Mouse (Mus musculus) myocyte (in vitro differentiated cells): Measurements from ENCODE around the gene Mettl17. TPM values are rescaled to one million over a fixed set of nuclear protein-coding genes. Genes with fewer than 3 reads are reported as not detected.

ENCODE experiments used
- H3K27me3 ChIP-seq: one replicate; pipeline ENCODE4 v1.6.1; 2011; ENCODE audit not compliant: control insufficient read depth, insufficient read depth, insufficient read length
- H3K36me3 ChIP-seq: one replicate; pipeline ENCODE4 v1.6.1; 2011; ENCODE audit not compliant: control insufficient read depth, insufficient read depth
- H3K4me2 ChIP-seq: one replicate; pipeline ENCODE4 v1.6.1; 2011; ENCODE audit warnings: low read depth, control low read depth
- H3K4me3 ChIP-seq: one replicate; pipeline ENCODE4 v1.5.1; 2011; ENCODE audit warnings: mild to moderate bottlenecking, control low read depth, moderate library complexity
- H3K79me2 ChIP-seq: one replicate; pipeline ENCODE4 v1.6.1; 2011; ENCODE audit not compliant: control insufficient read depth, insufficient read depth
- H3ac ChIP-seq: one replicate; pipeline ENCODE4 v1.6.1; 2011; ENCODE audit not compliant: control insufficient read depth, insufficient read length
- CEBPB ChIP-seq: IDR thresholded peaks from 2 replicates; pipeline ENCODE4 v1.6.1; 2011; ENCODE audit warnings: mild to moderate bottlenecking, moderate library complexity; ENCODE audit not compliant: poor library complexity, insufficient read depth, severe bottlenecking
- E2F4 ChIP-seq: IDR thresholded peaks from one replicate; pipeline ENCODE4 v1.6.1; 2011; ENCODE audit warnings: mild to moderate bottlenecking, control low read depth, moderate library complexity; ENCODE audit not compliant: insufficient read depth
- MAX ChIP-seq: IDR thresholded peaks from one replicate; pipeline ENCODE4 v1.6.1; 2011; ENCODE audit warnings: low read depth, mild to moderate bottlenecking, control low read depth
- MYOD1 ChIP-seq, 3 experiments: IDR thresholded peaks; one replicate each; pipeline ENCODE4 v1.6.1; 2011; ENCODE audit warnings: control low read depth in 2 of 3, low read depth in 2 of 3, mild to moderate bottlenecking in 2 of 3, moderate library complexity in 1 of 3; ENCODE audit not compliant: insufficient read length in 2 of 3, control insufficient read depth in 1 of 3
- MYOG ChIP-seq, 3 experiments: IDR thresholded peaks; one replicate each; pipeline ENCODE4 v1.6.1; 2011; ENCODE audit warnings: control low read depth in 2 of 3, low read depth in 2 of 3, mild to moderate bottlenecking in 2 of 3; ENCODE audit not compliant: insufficient read length in 2 of 3, control insufficient read depth in 1 of 3, insufficient read depth in 1 of 3
- POLR2A ChIP-seq: IDR thresholded peaks from one replicate; pipeline ENCODE4 v1.6.1; 2011; ENCODE audit warnings: low read depth, mild to moderate bottlenecking, control low read depth, moderate library complexity; ENCODE audit not compliant: insufficient read length
- POLR2AphosphoS2 ChIP-seq: IDR thresholded peaks from one replicate; pipeline ENCODE4 v1.6.1; 2011; ENCODE audit warnings: low read depth, control low read depth; ENCODE audit not compliant: insufficient read length
- REST ChIP-seq: IDR thresholded peaks from one replicate; pipeline ENCODE4 v1.6.1; 2011; ENCODE audit warnings: mild to moderate bottlenecking, control low read depth, moderate library complexity; ENCODE audit not compliant: insufficient read depth, insufficient read length
- SRF ChIP-seq: IDR thresholded peaks from one replicate; pipeline ENCODE4 v1.6.1; 2011; ENCODE audit warnings: low read depth; ENCODE audit not compliant: control insufficient read depth, insufficient read length
- TCF12 ChIP-seq: IDR thresholded peaks from one replicate; pipeline ENCODE4 v1.6.1; 2011; ENCODE audit warnings: mild to moderate bottlenecking, control low read depth; ENCODE audit not compliant: poor library complexity, insufficient read depth, severe bottlenecking
- TCF3 ChIP-seq: IDR thresholded peaks from one replicate; pipeline ENCODE4 v1.6.1; 2011; ENCODE audit warnings: low read depth, control low read depth; ENCODE audit not compliant: insufficient read length
- USF1 ChIP-seq: IDR thresholded peaks from one replicate; pipeline ENCODE4 v1.6.1; 2011; ENCODE audit warnings: low read depth, mild to moderate bottlenecking, control low read depth, moderate library complexity
- polyA plus RNA-seq: library from polyadenylated mRNA; unstranded; fragments of >200 nt; fragmentation: generic; extraction: Trizol; gene quantifications from one replicate; pipeline ENCODE4 v1.2.1, GENCODE M21; 2012; ENCODE audit warnings: missing spikeins

The Mettl17 gene
- polyA plus RNA-seq, 1 experiment: 24.1 TPM

GRCm38 (mm10) chr14:51903782-51904181 is 19.1 kb downstream of the Mettl17 start:
- Histone ChIP-seq H3K27me3 (no peaks in the 10 kb centered on the region), H3K4me2 (no peak overlapping the region), H3K79me2 (no peaks in the 10 kb centered on the region), H3K36me3 (no peaks in the 10 kb centered on the region), H3K4me3 (no peak overlapping the region), H3ac (no peak overlapping the region)
- TF ChIP-seq REST (no peak), POLR2AphosphoS2 (no peak), TCF3 (no peak), USF1 (no peak), CEBPB (no peak), E2F4 (no peak), MYOD1 (IDR thresholded peaks at IDR 0.05; ENCODE audit: control insufficient read depth in 1 of 3, insufficient read length in 2 of 3, low read depth in 2 of 3) (no peak), SRF (no peak), TCF12 (no peak), POLR2A (no peak), MAX (no peak)

DNA sequence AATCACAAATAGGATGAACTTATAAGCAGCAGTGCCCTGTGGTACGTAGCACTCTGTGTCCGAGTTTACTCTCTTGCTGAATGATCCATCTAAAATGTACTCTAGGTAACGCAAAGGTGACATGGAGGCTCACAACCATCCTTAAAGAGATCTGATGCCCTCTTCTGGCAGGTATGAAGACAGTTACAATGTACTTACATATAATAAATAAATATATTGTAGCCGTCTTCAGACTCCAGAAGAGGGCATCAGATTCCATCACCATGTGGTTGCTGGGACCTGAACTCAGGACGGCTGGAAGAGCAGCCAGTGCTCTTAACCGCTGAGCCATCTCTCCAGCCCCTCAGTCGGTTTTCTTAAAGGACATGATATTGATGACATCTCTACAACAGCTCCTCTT is 20.1 kb downstream of the Mettl17 start:
- no peaks in the 10 kb centered on the region for H3K79me2 ChIP-seq
- no peaks in the 10 kb centered on the region for H3K36me3 ChIP-seq
- no peak overlapping the region for H3ac ChIP-seq
- no peak overlapping the region for H3K4me2 ChIP-seq
- TF ChIP-seq MYOG (IDR thresholded peaks at IDR 0.05; ENCODE audit: control insufficient read depth in 1 of 3, insufficient read depth in 1 of 3, insufficient read length in 2 of 3, low read depth in 2 of 3) (no peak), SRF (no peak), CEBPB (no peak)
- H3K27me3 ChIP-seq: no peaks in the 10 kb centered on the region
- no peak overlapping the region for H3K4me3 ChIP-seq

- no peaks in the 10 kb centered on the region for H3K36me3 ChIP-seq
- no peak overlapping the region for H3ac ChIP-seq
- H3K4me3 ChIP-seq: no peak overlapping the region
- no peaks in the 10 kb centered on the region for H3K79me2 ChIP-seq
- no peak for TF ChIP-seq SRF
- no peak for TF ChIP-seq TCF3
- no peak for TF ChIP-seq POLR2A
- no peak for TF ChIP-seq TCF12
- TF ChIP-seq E2F4: no peak
- no peak for TF ChIP-seq MYOG (IDR thresholded peaks at IDR 0.05; ENCODE audit: control insufficient read depth in 1 of 3, insufficient read depth in 1 of 3, insufficient read length in 2 of 3, low read depth in 2 of 3)
- no peak for TF ChIP-seq REST
- no peak for TF ChIP-seq USF1
- no peak for TF ChIP-seq MAX
- no peak for TF ChIP-seq MYOD1 (IDR thresholded peaks at IDR 0.05; ENCODE audit: control insufficient read depth in 1 of 3, insufficient read length in 2 of 3, low read depth in 2 of 3)
- no peak for TF ChIP-seq POLR2AphosphoS2
- TF ChIP-seq CEBPB: no peak
- no peak overlapping the region for H3K4me2 ChIP-seq
- H3K27me3 ChIP-seq: no peaks in the 10 kb centered on the region
These were observed 21.5 kb downstream of the Mettl17 start for GRCm38 (mm10) chr14:51906102-51906501.

DNA sequence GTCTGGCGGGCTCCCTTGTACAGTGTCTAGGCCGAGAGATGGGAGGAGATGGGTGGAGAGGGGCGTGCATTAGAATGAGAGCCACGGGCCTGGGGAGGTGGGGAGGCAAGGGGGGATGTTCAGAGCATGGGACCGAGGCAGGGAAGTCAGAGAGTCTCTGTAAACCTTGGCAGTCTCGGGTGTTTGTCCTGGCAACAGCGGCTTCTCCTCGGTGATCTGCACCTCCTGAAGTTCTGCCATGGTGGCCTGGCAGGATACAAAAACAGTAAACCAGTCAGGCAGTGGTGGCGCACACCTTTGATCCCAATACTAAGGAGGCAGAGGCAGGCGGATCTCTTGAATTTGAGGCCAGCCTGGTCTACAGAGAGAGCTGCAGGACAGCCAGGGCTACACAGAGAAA is 26.7 kb downstream of the Mettl17 start:
- no peak overlapping the region for H3ac ChIP-seq
- TF ChIP-seq MAX (no peak), MYOD1 (IDR thresholded peaks at IDR 0.05; ENCODE audit: control insufficient read depth in 1 of 3, insufficient read length in 2 of 3, low read depth in 2 of 3) (no peak), MYOG (IDR thresholded peaks at IDR 0.05; ENCODE audit: control insufficient read depth in 1 of 3, insufficient read depth in 1 of 3, insufficient read length in 2 of 3, low read depth in 2 of 3) (no peak), SRF (no peak), USF1 (no peak), CEBPB (no peak), POLR2A (no peak), POLR2AphosphoS2 (no peak), REST (no peak), E2F4 (no peak), TCF12 (no peak), TCF3 (no peak)
- no peak overlapping the region for H3K4me3 ChIP-seq
- H3K36me3 ChIP-seq: no peaks in the 10 kb centered on the region
- H3K79me2 ChIP-seq: no peaks in the 10 kb centered on the region
- H3K4me2 ChIP-seq: no peak overlapping the region
- no peaks in the 10 kb centered on the region for H3K27me3 ChIP-seq

GRCm38 (mm10) chr14:51912391-51913061 is 27.9 kb downstream of the Mettl17 start:
- Histone ChIP-seq H3K4me2 (peak overlapping the region; percentile 87), H3K27me3 (no peaks in the 10 kb centered on the region), H3K36me3 (no peaks in the 10 kb centered on the region), H3K79me2 (no peaks in the 10 kb centered on the region), H3ac (peak overlapping the region; percentile 43), H3K4me3 (peak overlapping the region; percentile 29)
- TF ChIP-seq USF1: no peak
